Mouse (Mus musculus): ENCODE results near the gene Optn.
A peak's percentile ranks its signal among the peaks of the same experiment; 100 is the strongest.
"Not testable (repeated sequence)": the region's sequence is repeated elsewhere in the genome, so short reads cannot be mapped to it uniquely, and the experiment has no call there.

The Optn gene

GRCm38 (mm10) chr2:5063299-5064205 lies at the start of gene Optn:
Gene Optn, minus strand, starts transcription at chr2:5064051.
- DNase-seq (ENCODE audit: extremely low spot score, low read depth, low spot score), result no peak

- DNase-seq (ENCODE audit: extremely low spot score, low read depth, low spot score), result no peak
Measured at GRCm38 (mm10) chr2:5112785-5113291, 49.0 kb upstream of the Optn start.

GRCm38 (mm10) chr2:5102891-5103290 lies 39.0 kb upstream of the Optn start:
- no peak for DNase-seq (ENCODE audit: extremely low spot score, low read depth, low spot score)

- no peak for DNase-seq (ENCODE audit: extremely low spot score, low read depth, low spot score)
Measured at GRCm38 (mm10) chr2:5101743-5102245, 37.9 kb upstream of the Optn start.

GRCm38 (mm10) chr2:5099176-5099575 lies 35.3 kb upstream of the Optn start:
- no peak for DNase-seq (ENCODE audit: extremely low spot score, low read depth, low spot score)

- DNase-seq (ENCODE audit: extremely low spot score, low read depth, low spot score), result no peak
Measured at GRCm38 (mm10) chr2:5097786-5098445, 34.1 kb upstream of the Optn start.

- no peak for DNase-seq (ENCODE audit: extremely low spot score, low read depth, low spot score)
Measured at GRCm38 (mm10) chr2:5095316-5095715, 31.5 kb upstream of the Optn start.

- no peak for DNase-seq (ENCODE audit: extremely low spot score, low read depth, low spot score)
Measured at GRCm38 (mm10) chr2:5094876-5095275, 31.0 kb upstream of the Optn start.

GRCm38 (mm10) chr2:5090385-5090784 lies 26.5 kb upstream of the Optn start:
- DNase-seq (ENCODE audit: extremely low spot score, low read depth, low spot score), result not testable (repeated sequence)

- DNase-seq (ENCODE audit: extremely low spot score, low read depth, low spot score), result no peak
Measured at GRCm38 (mm10) chr2:5087667-5088066, 23.8 kb upstream of the Optn start.

GRCm38 (mm10) chr2:5083739-5084138 lies 19.9 kb upstream of the Optn start:
- DNase-seq (ENCODE audit: extremely low spot score, low read depth, low spot score), result no peak

GRCm38 (mm10) chr2:5080053-5080787 lies 16.4 kb upstream of the Optn start:
- DNase-seq (ENCODE audit: extremely low spot score, low read depth, low spot score), result peak; percentile 46

GRCm38 (mm10) chr2:5077937-5078336 lies 14.1 kb upstream of the Optn start:
- DNase-seq (ENCODE audit: extremely low spot score, low read depth, low spot score), result no peak

- no peak for DNase-seq (ENCODE audit: extremely low spot score, low read depth, low spot score)
Measured at GRCm38 (mm10) chr2:5077490-5077889, 13.6 kb upstream of the Optn start.

GRCm38 (mm10) chr2:5075856-5076255 lies 12.0 kb upstream of the Optn start:
- DNase-seq (ENCODE audit: extremely low spot score, low read depth, low spot score), result no peak

- DNase-seq (ENCODE audit: extremely low spot score, low read depth, low spot score), result no peak
Measured at GRCm38 (mm10) chr2:5075432-5075831, 11.6 kb upstream of the Optn start.

- DNase-seq (ENCODE audit: extremely low spot score, low read depth, low spot score), result no peak
Measured at GRCm38 (mm10) chr2:5073785-5074184, 9.9 kb upstream of the Optn start.

GRCm38 (mm10) chr2:5067951-5068350 lies 4.1 kb upstream of the Optn start:
- DNase-seq (ENCODE audit: extremely low spot score, low read depth, low spot score), result no peak

- not testable (repeated sequence) for DNase-seq (ENCODE audit: extremely low spot score, low read depth, low spot score)
Measured at GRCm38 (mm10) chr2:5067254-5067653, 3.4 kb upstream of the Optn start.

GRCm38 (mm10) chr2:5064247-5064646 lies 396 bp upstream of the Optn start:
- DNase-seq (ENCODE audit: extremely low spot score, low read depth, low spot score), result no peak
